Mouse (Mus musculus) urinary bladder, postnatal 4 days (tissue): ENCODE measurements around the gene Scn1a.

Source experiments
- DNase-seq, 2 experiments: peaks; one replicate each; pipeline ENCODE4 v3.0.0; 2021 to 2022; ENCODE audit warnings: low spot score in 2 of 2

Scn1a gene

DNA sequence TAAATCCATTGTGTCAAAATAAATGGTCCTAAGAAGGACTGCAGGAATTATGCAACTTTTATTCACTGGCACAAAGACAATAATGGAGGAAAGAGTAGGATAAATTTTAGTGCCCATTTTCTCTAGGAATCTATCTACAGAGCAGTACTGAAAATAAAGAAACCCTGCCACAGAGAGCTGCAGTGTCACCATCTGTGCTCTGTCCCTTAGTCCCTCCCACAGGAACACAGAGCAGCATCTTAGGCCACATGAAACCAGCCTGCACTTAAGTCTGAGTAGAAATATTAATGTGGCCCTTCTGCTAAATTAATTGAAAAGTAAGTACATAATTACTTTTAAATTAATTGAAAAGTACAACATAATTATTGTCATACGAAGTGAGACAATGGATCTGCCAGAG is 196.6 kb downstream of the Scn1a start:
- DNase-seq, result no peak

DNA sequence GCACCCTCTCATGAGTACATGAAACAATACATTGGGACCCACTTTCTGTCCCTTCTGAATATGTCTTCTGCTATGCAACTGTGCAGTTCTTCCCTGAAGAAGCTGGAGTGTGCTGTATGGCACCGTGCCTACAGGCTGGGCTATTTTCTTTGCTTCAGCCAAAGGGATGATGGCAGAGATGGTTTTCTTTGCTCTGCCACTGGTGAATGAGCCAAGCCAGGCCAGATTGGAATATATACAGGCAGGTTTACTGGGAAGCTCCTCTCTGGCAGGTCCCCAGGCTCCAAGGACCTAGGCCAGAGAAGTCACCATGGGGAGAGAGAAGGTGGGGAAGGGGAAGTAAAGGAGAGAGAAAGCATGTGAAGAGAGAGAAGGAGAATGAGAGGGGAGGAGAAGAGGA is 200.3 kb downstream of the Scn1a start:
- DNase-seq, result no peak

DNA sequence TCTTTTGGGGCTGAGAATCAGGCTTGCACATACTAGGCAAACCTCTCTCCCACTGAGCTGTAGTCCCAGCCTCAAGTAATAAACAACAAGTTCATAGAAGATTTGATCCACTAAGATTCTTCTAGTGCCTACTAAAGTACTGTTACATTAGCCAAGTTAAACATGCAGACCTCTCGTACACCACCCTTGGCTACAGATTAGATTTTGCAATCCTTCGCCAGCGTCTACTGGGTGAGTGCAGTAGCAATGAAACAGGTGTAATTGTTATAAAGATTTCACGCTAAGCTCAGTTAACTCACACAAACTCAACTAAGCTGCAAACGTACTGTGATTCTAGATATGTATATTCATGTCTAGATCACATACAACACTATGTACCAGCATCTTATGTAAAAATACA is 201.8 kb downstream of the Scn1a start:
- DNase-seq, result no peak

DNA sequence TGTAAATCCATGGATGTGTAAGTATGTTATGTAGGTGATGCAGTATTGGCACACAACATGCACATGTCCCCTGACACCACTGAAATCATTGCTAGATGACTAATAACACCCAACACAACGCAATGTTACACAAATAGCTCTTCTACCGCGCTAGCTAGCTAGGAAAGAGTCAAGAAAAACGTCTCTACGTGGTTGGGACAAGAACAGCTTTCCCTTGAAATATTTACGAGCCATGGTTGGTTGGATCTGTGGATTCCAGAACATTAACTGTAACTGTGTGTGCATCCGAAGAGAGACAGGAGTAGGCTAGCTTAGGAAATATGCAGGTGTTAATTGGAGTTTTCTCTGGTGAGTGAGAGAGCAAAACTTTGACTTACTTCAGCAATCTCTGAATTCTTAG is 219.7 kb downstream of the Scn1a start:
- DNase-seq, result no peak
